Mouse (Mus musculus): ENCODE results near the gene 2310022A10Rik.
A peak's percentile ranks its signal among the peaks of the same experiment; 100 is the strongest.

Gene 2310022A10Rik

GRCm38 (mm10) chr7:27592217-27592929 is 39.3 kb downstream of the 2310022A10Rik start:
- no peak for DNase-seq

- DNase-seq: no peak
Observed at GRCm38 (mm10) chr7:27592934-27593645, 40.1 kb downstream of the 2310022A10Rik start.

GRCm38 (mm10) chr7:27596586-27597503 is 43.8 kb downstream of the 2310022A10Rik start:
- no peak for DNase-seq

GRCm38 (mm10) chr7:27598053-27598452 is 45.0 kb downstream of the 2310022A10Rik start:
- no peak for DNase-seq

- DNase-seq: no peak
Observed at GRCm38 (mm10) chr7:27601628-27602027, 48.6 kb downstream of the 2310022A10Rik start.

GRCm38 (mm10) chr7:27602161-27602560 is 49.1 kb downstream of the 2310022A10Rik start:
- DNase-seq: no peak

- no peak for DNase-seq
Observed at GRCm38 (mm10) chr7:27602835-27603234, 49.8 kb downstream of the 2310022A10Rik start.

GRCm38 (mm10) chr7:27604661-27605348 is 51.8 kb downstream of the 2310022A10Rik start:
- DNase-seq: no peak

GRCm38 (mm10) chr7:27605499-27606285 is 52.7 kb downstream of the 2310022A10Rik start:
- no peak for DNase-seq

- no peak for DNase-seq
Observed at GRCm38 (mm10) chr7:27606481-27607254, 53.6 kb downstream of the 2310022A10Rik start.

- peak; percentile 60 for DNase-seq
Observed at GRCm38 (mm10) chr7:27607580-27607979, 54.5 kb downstream of the 2310022A10Rik start.

GRCm38 (mm10) chr7:27608130-27608529 is 55.1 kb downstream of the 2310022A10Rik start:
- DNase-seq: no peak

- no peak for DNase-seq
Observed at GRCm38 (mm10) chr7:27609285-27609684, 56.3 kb downstream of the 2310022A10Rik start.

GRCm38 (mm10) chr7:27609688-27610087 is 56.7 kb downstream of the 2310022A10Rik start:
- DNase-seq: no peak

- DNase-seq: no peak
Observed at GRCm38 (mm10) chr7:27610370-27610769, 57.3 kb downstream of the 2310022A10Rik start.

- DNase-seq: no peak
Observed at GRCm38 (mm10) chr7:27610871-27611270, 57.8 kb downstream of the 2310022A10Rik start.

- no peak for DNase-seq
Observed at GRCm38 (mm10) chr7:27612940-27613339, 59.9 kb downstream of the 2310022A10Rik start.

GRCm38 (mm10) chr7:27613751-27614499 is 60.9 kb downstream of the 2310022A10Rik start:
- DNase-seq: no peak

- DNase-seq: no peak
Observed at GRCm38 (mm10) chr7:27621028-27621427, 68.0 kb downstream of the 2310022A10Rik start.

- no peak for DNase-seq
Observed at GRCm38 (mm10) chr7:27622234-27622633, 69.2 kb downstream of the 2310022A10Rik start.

Measured in right cerebral cortex, postnatal 4 days (tissue).